Comparison of ENCODE assay signal across 9 mouse cellular contexts in genomic region chr5:137025132-137025531, GRCm38 (mm10). TPM values are rescaled to one million over a fixed set of nuclear protein-coding genes. Genes with fewer than 3 reads are reported as not detected.
DNase-seq lines count a peak whose midpoint lies in the region; ATAC-seq and TF ChIP-seq lines count a peak whose summit lies in the region.
"Had no signal": no experiment of that assay in that cellular context is flagged by ENCODE, and none has a peak within 500 bp of the region (broad histone marks: within the 10 kb centered on the region; RNA-seq: fewer than 3 reads in every experiment).

No protein-coding gene starts in this region.

- H3K9ac ChIP-seq in forebrain, embryonic 15.5 days (replicated peaks), result 0 out of 2 replicates have a peak overlapping the region, but pooled peaks have one; percentile 13
- H3K9ac ChIP-seq: liver, embryonic 15.5 days had no signal

- no peaks in the 10 kb centered on the region for H3K27me3 ChIP-seq in Patski
- peaks cover 57% of the 10 kb centered on the region for H3K27me3 ChIP-seq in forebrain, embryonic 15.5 days
- H3K27me3 ChIP-seq in hindbrain, embryonic 10.5 days (ENCODE audit: insufficient read depth, poor library complexity, severe bottlenecking), result peaks cover 65% of the 10 kb centered on the region
- peaks cover 74% of the 10 kb centered on the region for H3K27me3 ChIP-seq in megakaryocyte, embryonic 14.5 days (replicated peaks)

- H3K4me1 ChIP-seq in forebrain, embryonic 15.5 days, result peaks cover 20% of the 10 kb centered on the region
- H3K4me1 ChIP-seq in hindbrain, embryonic 10.5 days (replicated peaks), result peaks cover 25% of the 10 kb centered on the region
- peaks cover 25% of the 10 kb centered on the region for H3K4me1 ChIP-seq in megakaryocyte, embryonic 14.5 days

- peak overlapping the region; percentile 39 for H3K4me2 ChIP-seq in forebrain, embryonic 15.5 days (replicated peaks)
- H3K4me2 ChIP-seq: liver, embryonic 15.5 days had no signal

- TF ChIP-seq CTCF in Patski (IDR thresholded peaks at IDR 0.05), result no peak

- no peak for DNase-seq in Patski (ENCODE audit: low read depth, low spot score)
- peak; percentile 45 for DNase-seq in cerebellum, adult 11-12 months
- peak; percentile 79 for DNase-seq in hindbrain, embryonic 10.5 days (ENCODE audit: low spot score)
- peak; percentile 79 to 83 for DNase-seq in layer of hippocampus, postnatal 14 days (ENCODE audit: low spot score in 2 of 2)
- peak; percentile 87 to 91 for DNase-seq in right cerebral cortex, adult 2 months (ENCODE audit: low spot score in 2 of 2)
- peak; percentile 42 for DNase-seq in yolk sac, embryonic 10.5 days (ENCODE audit: low spot score)

- H3K27ac ChIP-seq in forebrain, embryonic 15.5 days (replicated peaks), result no peak overlapping the region
- H3K27ac ChIP-seq in hindbrain, embryonic 10.5 days, result no peak overlapping the region
- H3K27ac ChIP-seq: liver, embryonic 15.5 days had no signal

- in situ Hi-C loops in Patski (cut with MboI; ENCODE audit: low pct_unique_long_range_greater_than_20kb), result no loop called here

- no peaks in the 10 kb centered on the region for H3K36me3 ChIP-seq in forebrain, embryonic 15.5 days
- no peaks in the 10 kb centered on the region for H3K36me3 ChIP-seq in hindbrain, embryonic 10.5 days
- no peaks in the 10 kb centered on the region for H3K36me3 ChIP-seq in megakaryocyte, embryonic 14.5 days (replicated peaks; ENCODE audit: low read length)
- H3K36me3 ChIP-seq: liver, embryonic 15.5 days had no signal

- ATAC-seq in Patski, result peak; percentile 22
- no peak for ATAC-seq in forebrain, embryonic 15.5 days (replicated peaks)

- H3K4me3 ChIP-seq in forebrain, embryonic 15.5 days, result peak overlapping the region; percentile 23
- peak overlapping the region; percentile 32 for H3K4me3 ChIP-seq in hindbrain, embryonic 10.5 days
- peak overlapping the region; percentile 77 for H3K4me3 ChIP-seq in megakaryocyte, embryonic 14.5 days (replicated peaks)
- H3K4me3 ChIP-seq: liver, embryonic 15.5 days had no signal

- POLR2A ChIA-PET in Patski (lab: Charles Lee), result no interaction called here

- H3K9me3 ChIP-seq in forebrain, embryonic 15.5 days, result no peaks in the 10 kb centered on the region
- no peaks in the 10 kb centered on the region for H3K9me3 ChIP-seq in hindbrain, embryonic 10.5 days
- peaks cover 10% of the 10 kb centered on the region for H3K9me3 ChIP-seq in megakaryocyte, embryonic 14.5 days
- H3K9me3 ChIP-seq: liver, embryonic 15.5 days had no signal

- CTCF ChIA-PET in Patski (lab: Charles Lee), result interaction anchor here (0.7 to 1.8 kb wide), 6 partner anchors 15 to 91 kb away, joined by 3 to 5 read pairs (median 4); partner anchors contain the start of genes Ap1s1 and Trim56

- under 1% methylated on average over 23 of the region's 23 CpGs for WGBS in forebrain, embryonic 15.5 days
- WGBS in hindbrain, embryonic 10.5 days, result under 1% methylated on average over 23 of the region's 23 CpGs

RNA-seq across cellular contexts. Expression of gene Vgf, which starts 1.1 kb away (rescaled TPM):
- 0.89 TPM for polyA plus RNA-seq in Patski (2021)
- polyA plus RNA-seq in forebrain, embryonic 15.5 days (2015; fragmentation: Nextera tagmentation; extraction: Ambion mirVana), result 4.0 and 4.4 TPM in 2 replicates
- 0.82 and 0.94 TPM in 2 replicates for polyA plus RNA-seq in hindbrain, embryonic 10.5 days (2016; fragmentation: Nextera tagmentation; extraction: Ambion mirVana)
- 100 to 1,000 TPM; 285 to 318 TPM for total RNA-seq in layer of hippocampus, postnatal 14 days (2021)
- 0.38 TPM in 1 of 2 replicates, not detected in the other for polyA plus RNA-seq in megakaryocyte, embryonic 14.5 days (2012; ENCODE audit: insufficient read depth, low replicate concordance)
- polyA plus RNA-seq: liver, embryonic 15.5 days had no signal

RNA-seq across cellular contexts. Expression of gene Ap1s1, which starts 20.8 kb away (rescaled TPM):
- polyA plus RNA-seq in Patski (2021), result 240 TPM
- 248 and 257 TPM in 2 replicates for polyA plus RNA-seq in forebrain, embryonic 15.5 days (2015; fragmentation: Nextera tagmentation; extraction: Ambion mirVana)
- polyA plus RNA-seq in hindbrain, embryonic 10.5 days (2016; fragmentation: Nextera tagmentation; extraction: Ambion mirVana), result 200 and 232 TPM in 2 replicates
- total RNA-seq in layer of hippocampus, postnatal 14 days (2021), result 100 to 1,000 TPM; 231 to 235 TPM
- polyA plus RNA-seq in megakaryocyte, embryonic 14.5 days (2012; ENCODE audit: insufficient read depth, low replicate concordance), result 253 and 284 TPM in 2 replicates

RNA-seq across cellular contexts. Expression of gene Znhit1, which starts 37.3 kb away (rescaled TPM):
- polyA plus RNA-seq in Patski (2021), result 99.6 TPM
- 123 and 129 TPM in 2 replicates for polyA plus RNA-seq in forebrain, embryonic 15.5 days (2015; fragmentation: Nextera tagmentation; extraction: Ambion mirVana)
- 108 and 113 TPM in 2 replicates for polyA plus RNA-seq in hindbrain, embryonic 10.5 days (2016; fragmentation: Nextera tagmentation; extraction: Ambion mirVana)
- 10 to 100 TPM; 71.4 to 76.1 TPM for total RNA-seq in layer of hippocampus, postnatal 14 days (2021)
- polyA plus RNA-seq in megakaryocyte, embryonic 14.5 days (2012; ENCODE audit: insufficient read depth, low replicate concordance), result 438 and 561 TPM in 2 replicates

RNA-seq across cellular contexts. Expression of gene Plod3, which starts 38.3 kb away (rescaled TPM):
- 202 TPM for polyA plus RNA-seq in Patski (2021)
- polyA plus RNA-seq in forebrain, embryonic 15.5 days (2015; fragmentation: Nextera tagmentation; extraction: Ambion mirVana), result 28.8 and 35.6 TPM in 2 replicates
- 40.6 and 43.3 TPM in 2 replicates for polyA plus RNA-seq in hindbrain, embryonic 10.5 days (2016; fragmentation: Nextera tagmentation; extraction: Ambion mirVana)
- total RNA-seq in layer of hippocampus, postnatal 14 days (2021), result 10 to 100 TPM; 40.9 to 42.2 TPM
- 32.3 and 34.6 TPM in 2 replicates for polyA plus RNA-seq in megakaryocyte, embryonic 14.5 days (2012; ENCODE audit: insufficient read depth, low replicate concordance)

RNA-seq across cellular contexts. Expression of gene Serpine1, which starts 46.9 kb away (rescaled TPM):
- polyA plus RNA-seq in Patski (2021), result 151 TPM
- polyA plus RNA-seq in forebrain, embryonic 15.5 days (2015; fragmentation: Nextera tagmentation; extraction: Ambion mirVana), result 0.14 and 0.28 TPM in 2 replicates
- polyA plus RNA-seq in hindbrain, embryonic 10.5 days (2016; fragmentation: Nextera tagmentation; extraction: Ambion mirVana), result not detected in 2 replicates
- 1 to 10 TPM in 1 of 2 experiments, under 1 TPM in 1; 0.91 to 1.3 TPM for total RNA-seq in layer of hippocampus, postnatal 14 days (2021)
- polyA plus RNA-seq in megakaryocyte, embryonic 14.5 days (2012; ENCODE audit: insufficient read depth, low replicate concordance), result 0.17 TPM in 1 of 2 replicates, not detected in the other

Comparison
In these comparisons a context has a peak if more than half of its experiments do, and no peak if none do; other contexts are left out.
1. H3K4me3 ChIP-seq: peak in every context shown above with its lines; median percentile 77 in megakaryocyte, embryonic 14.5 days; 32 in hindbrain, embryonic 10.5 days; 23 in forebrain, embryonic 15.5 days.